Mouse (Mus musculus) adrenal gland, postnatal 25 days (tissue): ENCODE results near the gene Wdsub1. TPM values are rescaled to one million over a fixed set of nuclear protein-coding genes. Genes with fewer than 3 reads are reported as not detected.

Experiments used
- DNase-seq: peaks from one replicate; pipeline ENCODE4 v3.0.0; 2021; ENCODE audit warnings: mixed read lengths
- total RNA-seq: library from RNA; stranded (reverse); gene quantifications from 2 replicates; pipeline ENCODE4 v1.2.3, GENCODE M21; 2021

Wdsub1 gene
- total RNA-seq, 1 experiment from 2014 or later: 20.6 TPM

- no peak for DNase-seq
Observed at GRCm38 (mm10) chr2:59841944-59842343, 40.4 kb downstream of the Wdsub1 start.

- no peak for DNase-seq
Observed at GRCm38 (mm10) chr2:59841189-59841939, 41.0 kb downstream of the Wdsub1 start.

GRCm38 (mm10) chr2:59840191-59840590 is 42.2 kb downstream of the Wdsub1 start:
- DNase-seq: no peak

GRCm38 (mm10) chr2:59839755-59840154 is 42.6 kb downstream of the Wdsub1 start:
- DNase-seq: no peak

GRCm38 (mm10) chr2:59838825-59839224 is 43.6 kb downstream of the Wdsub1 start:
- DNase-seq: peak; percentile 17

GRCm38 (mm10) chr2:59831831-59832230 is 50.6 kb downstream of the Wdsub1 start:
- DNase-seq: no peak

GRCm38 (mm10) chr2:59830940-59831339 is 51.5 kb downstream of the Wdsub1 start:
- no peak for DNase-seq

- no peak for DNase-seq
Observed at GRCm38 (mm10) chr2:59830151-59830550, 52.2 kb downstream of the Wdsub1 start.

GRCm38 (mm10) chr2:59829718-59830117 is 52.7 kb downstream of the Wdsub1 start:
- DNase-seq: no peak

GRCm38 (mm10) chr2:59828777-59829508 is 53.4 kb downstream of the Wdsub1 start:
- DNase-seq: peak; percentile 41

GRCm38 (mm10) chr2:59828103-59828655 is 54.2 kb downstream of the Wdsub1 start:
- no peak for DNase-seq

- no peak for DNase-seq
Observed at GRCm38 (mm10) chr2:59825380-59825779, 57.0 kb downstream of the Wdsub1 start.

GRCm38 (mm10) chr2:59824289-59824688 is 58.1 kb downstream of the Wdsub1 start:
- peak; percentile 13 for DNase-seq

GRCm38 (mm10) chr2:59821044-59821443 is 61.3 kb downstream of the Wdsub1 start:
- no peak for DNase-seq

GRCm38 (mm10) chr2:59820088-59820487 is 62.3 kb downstream of the Wdsub1 start:
- no peak for DNase-seq

GRCm38 (mm10) chr2:59819415-59819814 is 63.0 kb downstream of the Wdsub1 start:
- DNase-seq: no peak

- DNase-seq: no peak
Observed at GRCm38 (mm10) chr2:59818663-59819062, 63.7 kb downstream of the Wdsub1 start.

GRCm38 (mm10) chr2:59814997-59815396 is 67.4 kb downstream of the Wdsub1 start:
- no peak for DNase-seq

- DNase-seq: peak; percentile 15
Observed at GRCm38 (mm10) chr2:59813457-59813856, 68.9 kb downstream of the Wdsub1 start.

- DNase-seq: no peak
Observed at GRCm38 (mm10) chr2:59812641-59813040, 69.8 kb downstream of the Wdsub1 start.

- DNase-seq: peak; percentile 18
Observed at GRCm38 (mm10) chr2:59811247-59811646, 71.1 kb downstream of the Wdsub1 start.

- peak; percentile 39 for DNase-seq
Observed at GRCm38 (mm10) chr2:59810039-59810438, 72.4 kb downstream of the Wdsub1 start.

- DNase-seq: no peak
Observed at GRCm38 (mm10) chr2:59808608-59809007, 73.8 kb downstream of the Wdsub1 start.
